Mouse (Mus musculus): ENCODE results near the gene U2af2. TPM values are rescaled to one million over a fixed set of nuclear protein-coding genes. Genes with fewer than 3 reads are reported as not detected.

Gene U2af2
- total RNA-seq, 2 experiments from 2014 or later = 183 to 187 TPM

- TF ChIP-seq CTCF (IDR thresholded peaks at IDR 0.05) = no peak
- Histone ChIP-seq H3K4me3 (peak overlapping the region; percentile 67), H3K27ac (peak overlapping the region; percentile 97)
- intact Hi-C loops (cut with DNase I) = loop anchor here (10.0 kb wide), 2 partner anchors 213 to 503 kb away; partner anchors contain the start of gene Shisa7
- DNase-seq (ENCODE audit: extremely low spot score in 1 of 2, low spot score in 2 of 2) = no peak
Measured at GRCm38 (mm10) chr7:5057381-5057780, 4.6 kb upstream of the U2af2 start.

DNA sequence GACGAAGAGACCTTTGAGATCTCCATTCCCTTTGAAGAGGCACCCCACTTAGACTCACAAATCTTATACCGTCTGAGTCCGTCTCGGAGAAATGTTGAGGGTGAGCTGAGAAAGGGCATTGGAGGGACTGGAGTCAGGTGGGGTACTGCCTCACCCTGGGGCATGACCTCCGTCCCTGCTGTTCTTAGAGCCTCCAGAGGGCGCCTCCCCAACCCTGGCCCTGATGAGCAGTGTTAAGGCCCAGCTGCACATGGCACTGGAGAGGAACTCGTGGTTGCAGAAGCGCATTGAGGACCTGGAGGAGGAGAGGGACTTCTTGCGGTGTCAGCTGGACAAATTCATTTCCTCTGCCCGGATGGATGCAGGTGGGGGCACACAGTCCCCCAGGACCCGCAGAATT lies 4.1 kb upstream of the U2af2 start:
- TF ChIP-seq CTCF (IDR thresholded peaks at IDR 0.05) = no peak; the same call in none of the 2 replicates
- Histone ChIP-seq H3K27ac (peak overlapping the region; percentile 97), H3K4me3 (peak overlapping the region; percentile 67)
- intact Hi-C loops (cut with DNase I) = loop anchor here (10.0 kb wide), 2 partner anchors 213 to 503 kb away; partner anchors contain the start of gene Shisa7
- DNase-seq (ENCODE audit: extremely low spot score in 1 of 2, low spot score in 2 of 2) = peak in 1 of 2 experiments; percentile 41

GRCm38 (mm10) chr7:5058631-5059030 lies 3.3 kb upstream of the U2af2 start:
- intact Hi-C loops (cut with DNase I) = loop anchor here (10.0 kb wide), 2 partner anchors 214 to 504 kb away; partner anchors contain the start of gene Shisa7

DNA sequence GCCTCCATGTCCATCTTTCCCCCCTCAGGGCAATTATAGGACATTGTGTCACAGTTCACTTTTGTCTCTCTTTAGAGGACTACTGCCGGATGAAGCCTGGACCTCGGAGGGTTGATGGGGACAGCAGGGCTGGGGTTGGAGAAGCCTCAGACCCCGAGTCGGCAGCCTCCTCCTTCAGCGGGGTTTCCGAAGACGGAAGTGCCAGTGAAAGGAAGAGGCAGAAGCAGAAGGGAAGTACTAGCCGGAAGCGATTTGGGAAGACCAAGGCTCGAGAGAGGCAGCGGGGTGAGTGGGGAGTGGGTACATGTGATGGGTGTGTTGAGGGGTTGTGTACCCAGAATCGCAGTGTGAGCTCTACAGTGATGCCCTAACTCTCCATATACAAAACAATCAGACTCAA lies 2.5 kb upstream of the U2af2 start:
- intact Hi-C loops (cut with DNase I) = loop anchor here (10.0 kb wide), 2 partner anchors 215 to 505 kb away; partner anchors contain the start of gene Shisa7
- Histone ChIP-seq H3K4me3 (no peak overlapping the region; the same call in 1 of the 2 replicates), H3K27ac (peak overlapping the region; percentile 99)
- no peak for TF ChIP-seq CTCF (IDR thresholded peaks at IDR 0.05)
- no peak for DNase-seq (ENCODE audit: extremely low spot score in 1 of 2, low spot score in 2 of 2)

More at GRCm38 (mm10) chr7:5058631-5059030, 3.3 kb upstream of the U2af2 start:
- Histone ChIP-seq H3K27ac (peak overlapping the region; percentile 28; the same call in 1 of the 2 replicates), H3K4me3 (no peak overlapping the region)
- TF ChIP-seq CTCF (IDR thresholded peaks at IDR 0.05) = no peak
- no peak for DNase-seq (ENCODE audit: extremely low spot score in 1 of 2, low spot score in 2 of 2)

DNA sequence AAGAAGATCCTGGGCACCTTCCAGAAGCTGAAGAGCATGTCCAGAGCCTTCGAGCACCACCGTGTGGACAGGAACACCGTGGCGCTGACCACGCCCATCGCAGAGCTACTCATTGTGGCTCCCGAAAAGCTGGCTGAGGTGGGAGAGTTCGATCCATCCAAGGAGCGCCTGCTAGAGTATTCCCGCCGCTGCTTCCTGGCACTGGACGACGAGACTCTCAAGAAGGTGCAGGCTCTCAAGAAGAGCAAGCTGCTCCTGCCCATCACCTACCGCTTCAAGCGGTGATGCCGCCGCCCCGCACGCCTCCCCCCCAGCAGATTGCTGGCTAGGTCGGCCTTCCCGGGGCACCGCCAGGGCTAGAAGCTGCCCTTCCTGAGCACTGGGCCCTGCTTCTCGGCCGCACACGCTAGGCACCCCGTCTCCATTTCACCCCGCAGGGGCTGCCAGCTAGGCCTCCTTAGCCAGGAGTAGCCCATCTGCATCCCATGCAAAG lies 1.7 kb upstream of the U2af2 start:
- peak overlapping the region; percentile 99 for H3K27ac ChIP-seq
- TF ChIP-seq CTCF (IDR thresholded peaks at IDR 0.05) = peak; percentile 63
- DNase-seq (ENCODE audit: extremely low spot score in 1 of 2, low spot score in 2 of 2) = peak; percentile 72 to 74
- intact Hi-C loops (cut with DNase I) = loop anchor here (2.0 to 10.0 kb wide), 4 partner anchors 39 to 1415 kb away; partner anchors contain the start of genes Ccdc106, Cnot3, Mboat7 and Ppp1r12c
- H3K4me3 ChIP-seq = peak overlapping the region; percentile 85

GRCm38 (mm10) chr7:5060944-5061773 lies 784 bp upstream of the U2af2 start:
- peak; percentile 60 for TF ChIP-seq CTCF (IDR thresholded peaks at IDR 0.05)
- Histone ChIP-seq H3K27ac (peak overlapping the region; percentile 99), H3K4me3 (peak overlapping the region; percentile 85)
- intact Hi-C loops (cut with DNase I) = loop anchor here (2.0 to 10.0 kb wide), 4 partner anchors 40 to 1416 kb away; partner anchors contain the start of genes Ccdc106, Cnot3, Mboat7 and Ppp1r12c
- peak; percentile 98 to 99 for DNase-seq (ENCODE audit: extremely low spot score in 1 of 2, low spot score in 2 of 2)

DNA sequence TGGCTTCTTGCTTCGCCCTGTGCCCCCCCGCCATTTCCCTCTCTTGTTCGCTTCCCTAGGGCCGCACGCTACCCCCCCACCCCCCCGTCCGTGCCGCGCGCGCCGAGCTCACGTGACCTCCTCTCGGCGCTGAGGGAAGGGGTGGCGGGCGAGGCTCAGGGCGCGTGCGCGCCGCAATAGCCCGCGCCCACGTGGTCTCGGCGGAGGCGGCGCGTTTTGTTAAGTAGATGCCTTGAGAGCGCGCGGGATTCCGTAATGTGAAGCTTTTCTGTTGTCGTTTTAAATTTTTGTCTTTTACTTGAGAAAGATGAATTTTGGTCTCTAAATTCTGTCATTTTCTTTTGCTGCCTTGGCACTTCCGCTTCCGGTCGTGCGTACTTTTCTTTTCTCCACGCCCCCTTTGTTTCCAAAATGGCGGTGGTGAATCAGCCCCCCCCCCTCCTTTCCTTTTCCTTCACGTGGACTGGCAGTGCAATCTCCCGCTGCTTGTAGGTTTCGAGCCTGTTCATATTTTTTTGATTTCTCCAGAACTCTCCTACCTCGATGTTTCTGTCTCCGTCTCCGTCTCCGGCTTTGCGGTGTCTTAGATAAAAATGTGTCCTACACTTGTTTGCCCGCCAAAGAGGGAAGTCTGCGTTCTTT lies 538 bp downstream of the U2af2 start:
- DNase-seq (ENCODE audit: extremely low spot score in 1 of 2, low spot score in 2 of 2) = no peak

GRCm38 (mm10) chr7:5064886-5065285 lies 2.9 kb downstream of the U2af2 start:
- no peak for TF ChIP-seq CTCF (IDR thresholded peaks at IDR 0.05)
- Histone ChIP-seq H3K4me3 (no peak overlapping the region), H3K27ac (no peak overlapping the region)
- no peak for DNase-seq (ENCODE audit: extremely low spot score in 1 of 2, low spot score in 2 of 2)
- intact Hi-C loops (cut with DNase I) = loop anchor here (5.0 to 10.0 kb wide), 3 partner anchors 563 to 1420 kb away; partner anchors contain the start of genes Cnot3, Mboat7, Ppp1r12c and Tsen34

More for the DNA sequence above, 538 bp downstream of the U2af2 start:
- TF ChIP-seq CTCF (IDR thresholded peaks at IDR 0.05) = no peak
- intact Hi-C loops (cut with DNase I) = loop anchor here (1.0 to 10.0 kb wide), 4 partner anchors 18 to 1418 kb away; partner anchors contain the start of genes Cnot3, Epn1, Mboat7 and Ppp1r12c
- Histone ChIP-seq H3K27ac (peak overlapping the region; percentile 99), H3K4me3 (peak overlapping the region; percentile 85)

GRCm38 (mm10) chr7:5073586-5073985 lies 11.6 kb downstream of the U2af2 start:
- Histone ChIP-seq H3K4me3 (no peak overlapping the region), H3K27ac (no peak overlapping the region)
- intact Hi-C loops (cut with DNase I) = no loop called here
- no peak for TF ChIP-seq CTCF (IDR thresholded peaks at IDR 0.05)
- DNase-seq (ENCODE audit: extremely low spot score in 1 of 2, low spot score in 2 of 2) = no peak

GRCm38 (mm10) chr7:5074984-5075383 lies 13.0 kb downstream of the U2af2 start:
- DNase-seq (ENCODE audit: extremely low spot score in 1 of 2, low spot score in 2 of 2) = no peak
- intact Hi-C loops (cut with DNase I) = no loop called here
- TF ChIP-seq CTCF (IDR thresholded peaks at IDR 0.05) = no peak
- no peak overlapping the region for H3K27ac ChIP-seq
- no peak overlapping the region for H3K4me3 ChIP-seq

- no peak for DNase-seq (ENCODE audit: extremely low spot score in 1 of 2, low spot score in 2 of 2)
- no peak for TF ChIP-seq CTCF (IDR thresholded peaks at IDR 0.05)
- no peak overlapping the region for H3K4me3 ChIP-seq
- intact Hi-C loops (cut with DNase I) = no loop called here
- H3K27ac ChIP-seq = no peak overlapping the region
Measured at GRCm38 (mm10) chr7:5076931-5077330, 15.0 kb downstream of the U2af2 start.

DNA sequence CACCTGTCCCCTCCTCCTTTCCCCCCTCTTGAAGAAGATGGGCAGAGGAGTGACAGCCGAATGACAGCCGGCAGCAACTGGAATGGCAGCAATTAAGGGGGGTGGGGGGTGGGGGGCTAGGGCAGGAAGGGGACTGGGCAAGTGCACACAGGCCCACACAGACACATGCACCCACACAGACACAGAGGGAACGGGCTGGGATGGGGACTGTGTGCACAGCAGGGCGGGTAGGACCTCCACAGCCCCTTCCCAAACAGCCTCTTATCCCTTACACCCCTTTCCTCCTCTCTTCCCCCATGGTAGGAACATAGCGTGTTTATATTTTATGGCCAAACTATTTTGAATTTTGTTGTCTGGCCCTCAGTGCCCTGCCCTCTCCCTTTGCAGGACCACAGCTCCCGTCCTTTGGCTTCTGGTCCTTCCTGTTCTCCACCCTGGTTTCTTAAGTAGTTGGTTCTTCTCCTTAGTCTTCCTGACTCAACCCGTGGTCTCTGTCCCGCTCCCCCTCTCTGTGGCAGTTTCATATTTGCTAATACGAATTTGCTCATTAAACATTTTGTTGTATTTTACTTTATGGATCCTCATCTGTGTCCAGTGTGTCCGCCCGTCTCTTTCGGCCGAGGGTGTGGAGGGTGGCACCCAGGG lies 17.5 kb downstream of the U2af2 start:
- Histone ChIP-seq H3K27ac (peak overlapping the region; percentile 95), H3K4me3 (peak overlapping the region; percentile 96)
- intact Hi-C loops (cut with DNase I) = loop anchor here (1.0 to 5.0 kb wide), 2 partner anchors 17 to 942 kb away; partner anchors contain the start of genes Leng8 and U2af2
- peak in 1 of 2 experiments; percentile 34 for DNase-seq (ENCODE audit: extremely low spot score in 1 of 2, low spot score in 2 of 2)
